Mouse (Mus musculus): ENCODE results near the gene 1700049E17Rik2.
"Not testable (repeated sequence)": the region's sequence is repeated elsewhere in the genome, so short reads cannot be mapped to it uniquely, and the experiment has no call there.

Gene 1700049E17Rik2

DNA sequence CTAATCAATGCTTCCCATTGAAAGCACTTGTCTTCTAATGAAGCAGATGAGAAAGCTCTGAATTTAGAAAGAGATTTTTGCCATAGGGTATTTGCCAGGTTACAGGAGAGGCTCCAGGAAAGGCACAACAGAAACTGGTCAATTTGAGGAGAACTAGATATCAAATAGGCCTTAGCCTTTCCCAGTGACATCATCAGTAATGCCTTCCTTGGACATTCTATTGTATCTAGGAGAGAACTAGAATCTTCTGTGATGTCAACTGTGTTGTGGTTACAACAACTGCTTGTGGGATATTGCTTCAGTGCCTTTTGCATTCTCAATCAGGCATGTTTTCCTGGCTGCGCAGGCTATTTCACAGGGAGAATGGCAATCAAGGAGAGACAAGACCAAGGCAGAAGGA is at the start of gene 1700049E17Rik2:
TSS of gene 1700049E17Rik2 (plus strand) at position 301 of the 400 bp plus-strand sequence.
- DNase-seq = not testable (repeated sequence)

DNA sequence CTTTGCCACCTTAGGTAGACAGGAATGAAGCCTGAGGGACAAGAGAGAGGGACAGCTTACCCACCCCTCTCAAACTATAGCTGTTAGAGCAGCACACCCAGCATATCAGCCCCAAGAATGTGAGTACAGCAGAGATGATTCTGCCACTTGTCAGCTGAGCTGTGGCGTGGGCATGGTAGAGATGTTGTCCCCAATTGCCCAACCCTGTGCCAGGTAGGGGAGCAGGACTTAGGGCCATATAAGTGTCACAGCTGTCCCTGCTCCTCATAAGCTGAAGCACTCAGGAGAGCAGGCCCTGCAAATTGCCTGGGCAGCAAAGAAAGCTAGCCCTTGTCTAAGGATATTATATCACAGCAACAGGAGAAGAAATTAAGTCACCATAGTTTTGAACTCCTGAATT is 48.3 kb upstream of the 1700049E17Rik2 start:
- DNase-seq = not testable (repeated sequence)

DNA sequence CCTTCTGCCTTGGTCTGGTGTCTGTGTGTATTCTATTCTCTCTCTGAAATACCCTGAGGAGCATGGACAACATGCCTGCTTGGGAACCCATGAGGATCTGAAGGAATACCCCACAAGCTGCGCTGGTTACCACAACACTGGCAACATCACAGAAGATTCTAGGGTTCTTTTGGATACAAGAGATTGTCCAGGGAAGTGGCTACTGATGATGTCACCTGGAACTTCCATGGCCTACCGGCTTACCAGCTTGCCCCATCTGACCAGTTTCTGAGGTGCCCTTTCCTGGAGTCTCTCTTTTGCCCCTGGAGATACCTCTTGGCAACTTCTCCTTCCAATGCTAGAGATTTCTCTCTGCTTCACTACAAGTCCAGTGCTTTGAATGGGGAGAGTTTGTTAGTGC is 17.5 kb upstream of the 1700049E17Rik2 start, which contains the start of gene Gm7970:
TSS of gene Gm7970 (minus strand) at position 101 of the 400 bp plus-strand sequence.
- not testable (repeated sequence) for DNase-seq

DNA sequence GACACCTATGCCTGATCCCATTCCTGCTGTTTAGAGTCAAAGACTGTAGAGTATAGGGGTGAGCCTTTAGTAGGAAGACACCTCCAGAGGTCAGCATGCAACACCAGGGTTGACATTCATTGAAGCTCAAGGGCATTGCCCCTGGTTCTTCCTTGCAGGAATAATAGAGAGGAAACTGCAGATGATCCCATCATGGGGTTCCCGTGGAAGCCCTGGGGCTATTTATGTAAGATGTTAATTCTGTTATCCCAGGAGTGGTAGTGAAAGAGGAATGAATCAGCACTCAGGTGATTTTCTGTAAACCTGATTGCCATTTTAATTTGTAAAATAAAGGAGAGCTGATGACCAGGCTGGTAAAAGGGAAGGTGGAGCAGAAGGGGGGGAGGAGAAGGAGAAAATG is 13.3 kb downstream of the 1700049E17Rik2 start:
- not testable (repeated sequence) for DNase-seq

DNA sequence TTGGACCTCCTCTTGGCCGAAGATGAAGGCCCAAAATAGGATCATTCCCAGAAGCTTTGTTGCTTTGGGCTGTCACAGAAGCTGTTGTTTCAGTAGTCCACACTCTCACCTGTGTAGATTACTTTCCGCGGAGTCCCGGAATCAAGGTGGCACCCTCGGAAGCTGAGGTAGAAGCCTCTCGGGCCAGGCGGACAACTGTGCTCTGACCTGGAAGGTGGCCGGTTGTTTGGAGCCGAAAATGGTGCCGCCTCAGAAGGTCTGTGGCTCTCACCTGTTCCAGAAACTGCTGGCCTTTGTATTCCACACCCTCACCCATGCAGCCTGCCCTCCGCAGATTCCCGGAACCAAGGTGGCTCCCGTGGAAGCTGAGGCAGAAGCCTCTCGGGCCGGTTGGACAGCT is 27.9 kb downstream of the 1700049E17Rik2 start:
- not testable (repeated sequence) for DNase-seq

DNA sequence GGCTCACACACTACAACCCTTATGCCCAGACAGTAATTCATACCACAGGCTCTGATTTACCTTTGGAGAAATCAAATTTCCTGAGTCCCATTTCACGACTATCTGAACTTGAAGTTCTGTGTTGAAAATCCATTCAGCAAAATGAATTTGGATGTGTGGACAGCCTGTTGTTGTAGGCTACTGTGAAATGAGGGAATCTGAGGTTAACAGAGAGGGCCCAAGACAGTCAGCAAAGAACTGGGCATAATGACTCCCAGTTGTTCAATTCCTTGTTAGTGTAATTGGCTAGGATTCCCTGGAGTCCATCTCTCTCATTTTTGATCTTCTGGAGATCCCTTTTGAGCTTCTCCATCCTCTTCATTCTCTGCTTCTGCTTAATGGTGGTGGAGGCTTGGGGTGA is 37.7 kb downstream of the 1700049E17Rik2 start:
- not testable (repeated sequence) for DNase-seq

DNA sequence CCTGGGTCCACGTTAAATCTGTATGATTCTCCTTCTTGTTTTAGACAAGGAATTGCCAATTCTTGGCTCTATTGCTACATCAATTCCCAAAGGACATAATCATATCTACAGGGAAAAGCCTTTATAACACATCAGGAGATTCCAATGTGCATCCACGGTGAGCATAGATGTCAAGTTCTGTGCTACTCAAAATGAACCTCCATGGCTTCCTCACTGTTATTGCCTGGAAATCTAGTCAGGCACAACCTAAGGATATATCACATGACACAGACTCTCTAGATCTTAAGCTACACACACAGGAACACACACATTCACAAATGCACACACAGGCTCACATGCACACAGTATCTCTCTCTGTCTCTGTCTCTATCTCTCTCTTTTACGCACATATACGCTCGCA is 49.5 kb downstream of the 1700049E17Rik2 start:
- not testable (repeated sequence) for DNase-seq

DNA sequence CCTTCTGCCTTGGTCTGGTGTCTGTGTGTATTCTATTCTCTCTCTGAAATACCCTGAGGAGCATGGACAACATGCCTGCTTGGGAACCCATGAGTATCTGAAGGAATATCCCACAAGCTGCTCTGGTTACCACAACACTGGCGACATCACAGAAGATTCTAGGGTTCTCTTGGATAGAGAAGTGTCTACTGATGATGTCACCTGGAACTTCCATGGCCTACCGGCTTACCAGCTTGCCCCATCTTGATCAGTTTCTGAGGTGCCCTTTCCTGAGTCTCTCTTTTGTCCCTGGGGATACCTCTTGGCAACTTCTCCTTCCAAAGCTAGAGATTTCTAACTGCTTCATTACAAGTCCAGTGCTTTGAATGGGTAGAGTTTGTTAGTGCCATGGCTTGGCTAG is 51.5 kb downstream of the 1700049E17Rik2 start, which contains the start of gene Gm3072:
TSS of gene Gm3072 (minus strand) at position 101 of the 400 bp plus-strand sequence.
- DNase-seq = not testable (repeated sequence)

DNA sequence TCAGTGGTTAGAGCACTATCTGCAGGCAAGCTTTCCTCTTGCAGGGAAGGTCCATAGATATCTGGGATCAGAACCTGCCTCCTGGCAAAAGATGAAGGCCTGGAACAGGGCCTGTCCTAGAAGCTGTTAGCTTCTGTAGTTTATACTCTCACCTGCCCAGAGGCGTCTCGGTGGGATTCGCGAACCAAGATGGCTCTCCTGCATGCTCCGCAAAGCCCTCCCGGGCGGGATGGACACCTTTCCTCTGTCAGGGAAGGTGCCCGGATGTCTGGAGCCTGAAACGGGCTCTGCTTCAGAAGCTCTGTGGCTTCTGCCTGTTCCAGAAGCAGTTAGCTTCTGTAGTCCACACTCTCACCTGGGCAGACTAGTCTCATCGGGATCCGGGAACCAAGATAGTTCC is 57.1 kb downstream of the 1700049E17Rik2 start:
- DNase-seq = not testable (repeated sequence)

Data from kidney, adult 11 months (tissue).